In the genomic region with DNA sequence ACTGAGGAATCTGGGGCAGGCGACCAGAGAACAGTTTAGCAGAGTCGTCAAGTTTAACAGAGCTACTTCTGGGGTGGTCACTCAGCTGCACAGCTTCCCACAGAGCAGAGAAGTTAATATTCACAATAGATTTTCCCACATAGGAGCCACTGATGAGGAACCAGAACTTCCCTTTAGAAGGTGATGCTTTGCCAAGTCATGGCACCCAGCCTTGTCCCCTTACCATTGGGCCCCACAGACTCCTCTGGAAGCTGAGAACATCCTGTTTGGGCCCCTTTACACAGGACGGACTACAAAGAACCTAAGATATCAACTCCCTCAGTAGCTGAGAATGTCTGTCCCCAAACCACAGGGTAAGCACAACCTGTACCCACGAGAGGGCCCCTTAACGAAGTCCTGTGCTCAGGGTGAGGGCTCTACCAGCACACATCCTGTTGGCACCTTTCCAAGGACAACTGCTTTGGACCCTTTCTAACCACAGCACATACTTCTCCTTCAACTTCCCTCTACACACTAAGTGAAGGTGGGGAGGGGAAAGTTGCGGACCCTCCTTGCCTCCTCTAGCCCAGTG, we compare ENCODE assay signal across 1 mouse cellular context.
TF ChIP-seq lines count a peak whose summit lies in the region.

No protein-coding gene starts in this region.

TF ChIP-seq in MEL, 35 proteins besides CTCF, POLR2A, EP300 and RAD21:
- no peak for TF ChIP-seq MAX (IDR thresholded peaks at IDR 0.05; ENCODE audit: low read length)
- TF ChIP-seq MAZ (IDR thresholded peaks at IDR 0.05; ENCODE audit: low read depth, low read length) = no peak
- TF ChIP-seq ZC3H11A (IDR thresholded peaks at IDR 0.05; ENCODE audit: low read depth, low read length) = no peak
- no peak for TF ChIP-seq ELF1 (IDR thresholded peaks at IDR 0.05; ENCODE audit: low read depth, low read length)
- TF ChIP-seq TAL1 (IDR thresholded peaks at IDR 0.05; ENCODE audit: low read length) = no peak
- no peak for TF ChIP-seq JUND (IDR thresholded peaks at IDR 0.05; ENCODE audit: low read depth, low read length)
- TF ChIP-seq KAT2A (conservative IDR thresholded peaks at IDR 0.05; ENCODE audit: low read depth, low read length) = no peak
- TF ChIP-seq GATA1 (IDR thresholded peaks at IDR 0.05; ENCODE audit: low read depth, low read length) = no peak
- no peak for TF ChIP-seq SMC3 (IDR thresholded peaks at IDR 0.05; ENCODE audit: low read depth, low read length)
- TF ChIP-seq E2F4 (IDR thresholded peaks at IDR 0.05; ENCODE audit: borderline replicate concordance, low read depth, low read length) = no peak
- TF ChIP-seq TBP (IDR thresholded peaks at IDR 0.05; ENCODE audit: low read depth, low read length) = no peak
- no peak for TF ChIP-seq POLR2AphosphoS5 (IDR thresholded peaks at IDR 0.05; ENCODE audit: borderline replicate concordance, low read depth, low read length)
- TF ChIP-seq POLR2AphosphoS2 (IDR thresholded peaks at IDR 0.05; ENCODE audit: low read length) = no peak
- TF ChIP-seq ZNF384 (IDR thresholded peaks at IDR 0.05; ENCODE audit: low read depth, low read length) = no peak
- TF ChIP-seq UBTF (IDR thresholded peaks at IDR 0.05; ENCODE audit: borderline replicate concordance, insufficient read depth, low read depth, low read length) = no peak
- TF ChIP-seq MAFK (IDR thresholded peaks at IDR 0.05; ENCODE audit: borderline replicate concordance, low read depth, low read length) = no peak
- TF ChIP-seq RCOR1 (IDR thresholded peaks at IDR 0.05; ENCODE audit: low read depth, low read length) = no peak
- no peak for TF ChIP-seq MEF2A (IDR thresholded peaks at IDR 0.05; ENCODE audit: extremely low read depth, insufficient replicate concordance, low read depth, low read length, poor library complexity, severe bottlenecking)
- TF ChIP-seq CHD1 (IDR thresholded peaks at IDR 0.05; ENCODE audit: low read depth, low read length) = no peak
